Mouse (Mus musculus) small intestine, adult 2 months (tissue): ENCODE measurements around the gene Hyou1. TPM values are rescaled to one million over a fixed set of nuclear protein-coding genes. Genes with fewer than 3 reads are reported as not detected.

ENCODE experiments used
- H3K27ac ChIP-seq: fragments of 200-500 bp; 2 replicates; pipeline ENCODE4 v1.5.1; 2012; ENCODE audit warnings: low read depth, low read length, control low read depth, inconsistent platforms; ENCODE audit not compliant: insufficient read depth
- H3K27me3 ChIP-seq: fragments of 200-500 bp; 2 replicates; pipeline ENCODE4 v1.6.1; 2012; ENCODE audit warnings: mild to moderate bottlenecking, moderate library complexity, low read length, inconsistent platforms; ENCODE audit not compliant: control insufficient read depth, insufficient read depth
- H3K36me3 ChIP-seq: fragments of 200-500 bp; 2 replicates; pipeline ENCODE4 v1.6.1; 2012; ENCODE audit warnings: mild to moderate bottlenecking, low read length, control low read depth, inconsistent platforms; ENCODE audit not compliant: control insufficient read depth, insufficient read depth
- H3K4me1 ChIP-seq: fragments of 200-500 bp; 2 replicates; pipeline ENCODE4 v1.6.1; 2012; ENCODE audit warnings: low read length, inconsistent platforms, mixed read lengths; ENCODE audit not compliant: control insufficient read depth, insufficient read depth, insufficient read length
- H3K4me3 ChIP-seq: fragments of 200-500 bp; 2 replicates; pipeline ENCODE4 v1.5.1; 2012; ENCODE audit warnings: low read depth, mild to moderate bottlenecking, control low read depth, inconsistent platforms, low read length, moderate library complexity
- CTCF ChIP-seq: fragments of 200-500 bp; IDR thresholded peaks from 2 replicates; pipeline ENCODE4 v1.5.1; 2012; ENCODE audit warnings: low read depth, mild to moderate bottlenecking, control low read depth, inconsistent platforms, low read length, moderate library complexity, mixed read lengths; ENCODE audit not compliant: insufficient replicate concordance, insufficient read length; ENCODE audit errors: extremely low read depth
- POLR2A ChIP-seq: fragments of 200-500 bp; IDR thresholded peaks from 2 replicates; pipeline ENCODE4 v1.6.1; 2012; ENCODE audit warnings: low read depth, mild to moderate bottlenecking, control low read depth, inconsistent platforms, low read length, moderate library complexity
- WGBS: fragments of 180-500 bp; shearing (Covaris S2); methylation state at CpG from one replicate; pipeline ENCODE4 v1.1.7; 2018; 5-methylcytosine and 5-hydroxymethylcytosine counted together
- polyA plus RNA-seq: library from polyadenylated mRNA; depleted of rRNA; stranded (reverse); fragments of >200 nt; gene quantifications from 2 replicates; pipeline ENCODE4 v1.2.3, GENCODE M21; 2012

Hyou1 gene
- polyA plus RNA-seq, 1 experiment: 34.3 TPM

DNA sequence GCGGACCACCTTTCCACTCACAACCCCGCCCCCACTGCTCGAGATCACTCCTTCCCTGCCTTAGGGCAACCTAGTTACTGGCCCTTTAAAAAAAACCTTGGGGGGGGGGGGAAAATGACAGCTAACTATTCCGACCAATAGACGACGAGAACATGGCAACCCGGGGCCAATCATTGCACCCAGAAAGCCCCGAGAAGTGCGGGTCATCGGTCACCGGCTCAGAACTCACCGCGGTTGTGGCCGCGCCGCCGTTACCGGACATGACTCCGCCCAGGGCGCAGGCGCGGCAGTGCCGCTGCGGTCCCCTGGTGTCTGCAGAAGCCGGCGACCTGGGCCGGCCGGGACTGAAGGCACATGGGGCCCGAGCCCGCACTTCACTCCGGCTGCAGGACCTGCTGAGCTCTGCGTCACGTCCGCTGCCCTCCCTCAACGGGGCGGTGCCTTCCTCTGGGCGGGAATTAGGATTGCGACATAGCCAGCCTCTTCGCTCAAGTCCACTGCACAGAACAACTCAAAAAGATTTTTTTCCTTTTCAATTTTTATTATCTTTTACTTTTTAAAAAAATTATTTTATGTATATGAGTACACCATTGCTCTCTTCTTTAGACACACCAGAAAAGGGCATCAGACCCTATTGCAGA lies 35.4 kb upstream of the Hyou1 start, which contains the start of gene Hmbs:
Gene Hmbs (minus strand): TSS at position 448 of the 641 bp plus-strand sequence.
- under 1% methylated on average over 39 of the region's 39 CpGs for WGBS
- Histone ChIP-seq H3K4me3 (peak within 1 kb of the TSS; percentile 70), H3K27me3 (no peaks in the 10 kb centered on the region), H3K4me1 (peaks cover 8% of the 10 kb centered on the region; the same call in 1 of the 2 replicates), H3K36me3 (peaks cover 15% of the 10 kb centered on the region), H3K27ac (peak within 1 kb of the TSS; percentile 92)
- TF ChIP-seq POLR2A (peak; percentile 34), CTCF (no peak)

DNA sequence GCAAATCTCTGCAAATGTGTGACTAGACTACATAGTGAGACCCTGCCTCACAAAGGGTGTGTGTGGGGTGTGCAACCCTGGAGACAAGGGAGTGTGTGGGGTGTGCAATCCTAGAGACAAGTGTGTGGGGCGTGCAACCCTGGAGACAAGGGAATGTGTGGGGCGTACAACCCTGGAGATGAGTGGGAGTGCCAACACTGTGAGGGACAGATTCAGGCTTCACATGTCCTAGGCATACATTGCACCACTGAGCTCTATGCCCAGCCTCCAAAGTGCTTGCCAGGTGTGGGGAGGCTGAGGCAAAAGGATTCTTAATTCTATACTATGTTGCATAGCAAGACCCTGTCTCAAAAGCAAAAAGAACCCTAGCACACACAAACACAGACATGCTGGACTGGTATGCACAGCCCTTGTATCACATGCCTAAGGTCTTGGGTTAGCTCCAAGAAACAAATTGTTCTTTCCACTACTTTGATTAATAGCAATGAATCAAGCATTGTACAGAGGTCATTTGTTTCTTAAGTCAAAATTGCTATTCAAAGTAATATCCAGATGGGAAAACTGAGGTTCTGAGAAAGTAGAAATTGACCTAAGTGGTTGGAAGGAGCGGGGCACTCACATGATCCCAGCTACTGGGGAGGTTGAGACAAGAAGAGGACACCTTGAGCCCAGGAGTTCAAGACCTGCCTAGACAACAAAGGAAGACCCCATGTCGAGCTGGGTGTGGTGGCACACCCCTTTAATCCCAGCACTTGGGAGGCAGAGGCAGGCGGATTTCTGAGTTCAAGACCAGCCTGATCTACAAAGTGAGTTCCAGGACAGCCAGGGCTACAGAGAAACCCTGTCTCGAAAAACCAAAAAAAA lies 33.5 kb upstream of the Hyou1 start:
- no peak overlapping the region for H3K4me3 ChIP-seq
- no peak overlapping the region for H3K27ac ChIP-seq
- H3K27me3 ChIP-seq: no peaks in the 10 kb centered on the region
- H3K36me3 ChIP-seq: peaks cover 18% of the 10 kb centered on the region
- 89% methylated on average over 6 of the region's 6 CpGs for WGBS
- H3K4me1 ChIP-seq: peaks cover 8% of the 10 kb centered on the region; the same call in 1 of the 2 replicates
- no peak for TF ChIP-seq POLR2A

DNA sequence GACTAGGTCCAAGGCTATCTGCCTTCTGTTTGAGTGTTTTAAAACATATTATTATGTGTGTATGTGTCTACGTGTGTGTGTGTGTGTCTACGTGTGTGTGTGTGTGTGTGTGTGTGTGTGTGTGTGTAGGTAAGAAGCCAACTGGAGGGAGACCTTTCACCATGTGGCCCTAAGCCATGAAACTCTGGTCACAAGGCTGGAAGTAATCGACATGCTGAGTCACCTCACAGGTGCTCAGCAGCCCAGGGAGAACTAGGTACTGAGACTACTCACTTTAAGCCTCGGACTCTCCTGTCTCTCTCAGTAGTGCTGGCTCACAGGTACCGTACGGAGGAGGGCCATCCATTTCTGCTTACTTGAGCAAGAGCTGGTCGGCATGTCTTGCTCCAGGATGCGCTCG lies 32.1 kb upstream of the Hyou1 start:
- no peak overlapping the region for H3K27ac ChIP-seq
- H3K4me1 ChIP-seq: peaks cover 8% of the 10 kb centered on the region; the same call in 1 of the 2 replicates
- H3K36me3 ChIP-seq: peaks cover 30% of the 10 kb centered on the region
- H3K27me3 ChIP-seq: no peaks in the 10 kb centered on the region
- TF ChIP-seq POLR2A (no peak), CTCF (no peak)
- no peak overlapping the region for H3K4me3 ChIP-seq
- 84% methylated on average over 9 of the region's 9 CpGs for WGBS

DNA sequence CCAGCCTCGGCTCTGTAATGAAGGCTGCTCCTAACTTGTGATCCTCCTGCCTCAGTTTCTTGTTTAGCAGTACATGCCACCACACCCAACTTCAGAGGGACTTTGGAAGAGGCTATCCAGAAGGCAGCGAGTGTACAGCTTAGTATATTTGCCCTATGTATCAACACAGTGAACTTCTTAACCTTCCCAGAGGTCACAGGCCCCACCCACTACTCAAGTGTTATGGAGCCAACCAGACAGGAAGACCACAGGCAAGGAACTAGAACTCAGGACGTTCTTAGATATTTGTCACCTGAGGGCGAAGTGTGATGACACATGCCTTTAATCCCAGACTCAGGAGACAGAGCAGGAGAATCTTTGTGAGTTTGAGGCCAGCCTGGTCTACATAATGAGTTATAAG lies 31.7 kb upstream of the Hyou1 start:
- no peak overlapping the region for H3K27ac ChIP-seq
- peaks cover 5% of the 10 kb centered on the region; the same call in 1 of the 2 replicates for H3K4me1 ChIP-seq
- no peaks in the 10 kb centered on the region for H3K27me3 ChIP-seq
- 71% methylated on average over 4 of the region's 4 CpGs for WGBS
- no peak overlapping the region for H3K4me3 ChIP-seq
- H3K36me3 ChIP-seq: peaks cover 35% of the 10 kb centered on the region
- TF ChIP-seq POLR2A (no peak), CTCF (no peak)

DNA sequence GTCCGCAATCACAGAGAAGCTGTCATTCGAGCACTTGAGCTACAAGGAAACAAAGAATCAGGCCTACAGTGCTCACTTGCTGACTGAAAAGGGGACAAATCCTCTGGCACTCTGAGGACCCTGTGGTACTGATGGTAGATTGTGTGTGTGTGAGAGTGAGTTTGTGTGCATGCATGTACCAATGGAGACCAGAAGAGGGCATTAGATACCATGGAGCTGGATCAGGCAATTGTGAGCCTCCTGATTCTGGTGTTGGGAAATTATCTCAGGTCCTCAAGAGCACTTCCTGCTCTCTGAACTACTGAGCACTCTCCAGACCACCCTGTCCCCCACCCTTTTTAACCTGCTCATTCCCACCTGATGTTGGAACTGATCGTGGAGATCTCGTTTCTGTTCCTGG lies 30.7 kb upstream of the Hyou1 start:
- no peaks in the 10 kb centered on the region for H3K27me3 ChIP-seq
- WGBS: 98% methylated on average over 4 of the region's 4 CpGs
- TF ChIP-seq POLR2A: no peak
- no peak for TF ChIP-seq CTCF
- H3K27ac ChIP-seq: no peak overlapping the region
- no peaks in the 10 kb centered on the region for H3K4me1 ChIP-seq
- no peak overlapping the region for H3K4me3 ChIP-seq
- peaks cover 43% of the 10 kb centered on the region for H3K36me3 ChIP-seq

DNA sequence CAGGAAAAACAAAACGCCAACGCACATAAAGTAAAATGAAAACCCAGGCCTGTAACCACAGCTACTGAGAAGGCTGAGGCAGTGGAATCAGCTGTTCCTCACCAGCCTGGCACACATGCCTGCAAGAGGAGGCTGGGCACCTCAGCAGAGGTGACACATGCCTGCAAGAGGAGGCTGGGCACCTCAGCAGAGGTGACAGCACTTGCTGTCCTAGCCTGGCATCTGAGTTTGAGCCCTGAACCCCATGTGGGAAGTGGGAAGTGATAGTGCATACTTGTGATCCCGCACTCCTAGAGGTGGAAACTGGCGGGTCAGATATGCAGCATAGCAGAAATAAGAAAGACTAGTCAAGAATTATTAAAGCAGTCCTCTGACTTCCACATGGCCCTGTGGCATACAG lies 27.9 kb upstream of the Hyou1 start:
- 93% methylated on average over 4 of the region's 4 CpGs for WGBS
- Histone ChIP-seq H3K4me3 (no peak overlapping the region), H3K27me3 (no peaks in the 10 kb centered on the region), H3K27ac (no peak overlapping the region), H3K36me3 (peaks cover 69% of the 10 kb centered on the region), H3K4me1 (no peaks in the 10 kb centered on the region)
- no peak for TF ChIP-seq POLR2A
- TF ChIP-seq CTCF: no peak

DNA sequence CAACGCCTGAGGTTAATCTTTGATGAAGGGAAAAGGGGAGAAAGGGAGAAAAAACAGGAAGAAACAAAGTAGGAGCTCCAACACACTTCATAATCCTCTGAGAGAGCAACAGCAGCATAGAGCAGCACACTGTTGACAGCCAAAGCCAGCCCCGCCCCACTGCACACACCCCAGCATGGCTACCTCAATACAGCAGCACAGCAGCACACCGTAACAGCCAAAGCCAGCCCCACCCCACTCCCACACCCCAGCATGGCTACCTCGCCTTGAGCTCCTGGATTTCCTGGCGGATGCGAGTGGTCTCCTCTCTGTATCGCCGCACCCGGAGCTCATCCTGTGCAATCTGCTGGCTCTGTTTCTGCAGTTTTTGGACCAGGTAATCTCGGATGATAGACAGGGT lies 27.0 kb upstream of the Hyou1 start:
- WGBS: 89% methylated on average over 10 of the region's 10 CpGs
- Histone ChIP-seq H3K27me3 (no peaks in the 10 kb centered on the region), H3K4me3 (no peak overlapping the region), H3K36me3 (peaks cover 77% of the 10 kb centered on the region), H3K27ac (no peak overlapping the region), H3K4me1 (no peaks in the 10 kb centered on the region)
- TF ChIP-seq CTCF: no peak
- no peak for TF ChIP-seq POLR2A
